8 mouse cellular contexts compared by ENCODE assay signal in the genomic region with DNA sequence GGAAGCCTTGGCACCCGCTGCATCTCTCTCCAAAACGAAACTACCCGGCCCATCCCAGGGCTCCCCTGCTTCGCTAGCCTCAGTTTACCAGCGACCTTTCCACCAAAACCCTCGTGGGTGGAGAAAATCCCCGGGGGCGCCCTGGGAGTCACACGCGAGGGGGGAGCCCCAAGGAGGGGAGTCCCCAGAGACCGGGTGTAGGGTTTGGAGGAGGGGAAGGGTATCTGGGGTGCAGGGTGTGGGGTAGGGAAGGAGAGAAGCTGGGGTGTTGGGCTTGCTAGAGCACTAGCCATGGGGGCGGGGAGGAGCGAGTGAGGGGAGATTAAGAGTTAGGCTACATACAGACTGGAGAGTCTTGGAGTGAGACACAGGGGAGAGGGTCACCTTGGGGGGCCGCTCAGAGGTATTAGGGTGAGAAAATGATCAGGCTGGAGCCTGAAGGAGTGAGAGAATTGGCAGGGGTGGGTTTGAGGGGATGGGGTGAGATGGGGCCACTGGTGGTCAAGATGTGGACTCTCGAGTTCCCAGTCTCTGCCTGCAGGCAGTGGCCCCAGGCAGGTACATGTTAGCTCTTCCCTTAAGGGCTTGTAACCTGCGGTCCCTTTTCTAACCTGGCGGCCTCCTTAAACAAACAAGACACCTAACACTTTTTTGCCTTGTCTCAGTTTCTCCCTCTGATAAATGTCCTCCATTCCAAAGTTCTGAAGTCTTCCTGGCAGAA. TPM values are rescaled to one million over a fixed set of nuclear protein-coding genes. Genes with fewer than 3 reads are reported as not detected.
DNase-seq lines count a peak whose midpoint lies in the region; ATAC-seq and TF ChIP-seq lines count a peak whose summit lies in the region.

No protein-coding gene starts in this region.

- H3K4me1 ChIP-seq in heart, embryonic 10.5 days, result peaks cover 87% of the 10 kb centered on the region
- H3K4me1 ChIP-seq in MEL (ENCODE audit: control insufficient read depth in 1 of 2, insufficient read depth in 2 of 2, low read length in 2 of 2), result peaks cover 5 to 29% of the 10 kb centered on the region in 2 experiments
- H3K4me1 ChIP-seq in hindbrain, embryonic 12.5 days, result peaks cover 83% of the 10 kb centered on the region

- peak overlapping the region; percentile 84 for H3K27ac ChIP-seq in heart, embryonic 10.5 days
- H3K27ac ChIP-seq in MEL (ENCODE audit: control insufficient read depth, low read depth, low read length) (peak overlapping the region; percentile 36), macrophage (peak overlapping the region; percentile 62)
- H3K27ac ChIP-seq in hindbrain, embryonic 12.5 days, result no peak overlapping the region

- no peaks in the 10 kb centered on the region for H3K36me3 ChIP-seq in heart, embryonic 10.5 days
- peaks cover 0 to 11% of the 10 kb centered on the region in 2 experiments; a peak in 2 of 4 replicates for H3K36me3 ChIP-seq in MEL (ENCODE audit: control insufficient read depth in 1 of 2, insufficient read depth in 2 of 2, low read length in 2 of 2)
- no peaks in the 10 kb centered on the region for H3K36me3 ChIP-seq in hindbrain, embryonic 12.5 days
- no peaks in the 10 kb centered on the region for H3K36me3 ChIP-seq in macrophage (ENCODE audit: inconsistent target)

- peak overlapping the region; percentile 74 for H3K4me3 ChIP-seq in heart, embryonic 10.5 days
- H3K4me3 ChIP-seq in MEL (ENCODE audit: control insufficient read depth in 1 of 2, insufficient read depth in 1 of 2, low read depth in 2 of 2, low read length in 2 of 2) (peak overlapping the region; percentile 54 to 92), macrophage (ENCODE audit: inconsistent target) (peak overlapping the region; percentile 42)
- peak overlapping the region; percentile 45 for H3K4me3 ChIP-seq in hindbrain, embryonic 12.5 days

- TF ChIP-seq RAD21 in MEL (IDR thresholded peaks at IDR 0.05; ENCODE audit: low read depth, low read length), result no peak

- no peak for TF ChIP-seq CTCF in MEL (IDR thresholded peaks at IDR 0.05 in 2 of 3, conservative IDR thresholded peaks at IDR 0.05 in 1 of 3; ENCODE audit: control insufficient read depth in 1 of 3, insufficient read depth in 1 of 3, low read depth in 2 of 3, low read length in 3 of 3, poor library complexity in 1 of 3, severe bottlenecking in 1 of 3)

- no peak for TF ChIP-seq POLR2A in MEL (IDR thresholded peaks at IDR 0.05; ENCODE audit: control insufficient read depth in 1 of 2, insufficient read depth in 1 of 2, low read depth in 1 of 2, low read length in 2 of 2, poor library complexity in 1 of 2)

- H3K9me3 ChIP-seq in heart, embryonic 10.5 days, result no peaks in the 10 kb centered on the region
- no peaks in the 10 kb centered on the region for H3K9me3 ChIP-seq in MEL (replicated peaks; ENCODE audit: insufficient read depth, low read length)
- H3K9me3 ChIP-seq in hindbrain, embryonic 12.5 days (replicated peaks), result no peaks in the 10 kb centered on the region

- 0 out of 4 replicates have a peak, but pooled peaks of 1 of the 2 experiments have one; percentile 10 for TF ChIP-seq EP300 in MEL (IDR thresholded peaks at IDR 0.05; ENCODE audit: low read depth in 1 of 2, low read length in 2 of 2)

- no peak for ATAC-seq in hindbrain, embryonic 12.5 days (ENCODE audit: low FRiP score)

- H3K9ac ChIP-seq in MEL (ENCODE audit: control insufficient read depth, low read depth, low read length, poor library complexity, severe bottlenecking), result peak overlapping the region; percentile 77
- H3K9ac ChIP-seq in hindbrain, embryonic 12.5 days, result 0 out of 2 replicates have a peak overlapping the region, but pooled peaks have one; percentile 27

- 1% methylated on average over 17 of the region's 17 CpGs for WGBS in heart, embryonic 10.5 days
- WGBS in hindbrain, embryonic 12.5 days, result 1% methylated on average over 17 of the region's 17 CpGs
- WGBS in macrophage (ENCODE audit: missing documents), result 10% methylated on average over 15 of the region's 17 CpGs

- H3K79me2 ChIP-seq in MEL (ENCODE audit: control insufficient read depth, insufficient read depth, low read length, poor library complexity), result peaks cover 13% of the 10 kb centered on the region
- peaks cover 22% of the 10 kb centered on the region for H3K79me2 ChIP-seq in macrophage (ENCODE audit: inconsistent target)

- H3K4me2 ChIP-seq in hindbrain, embryonic 12.5 days (replicated peaks), result peak overlapping the region; percentile 75

- peaks cover 72% of the 10 kb centered on the region for H3K27me3 ChIP-seq in heart, embryonic 10.5 days (ENCODE audit: insufficient read depth, poor library complexity, severe bottlenecking)
- H3K27me3 ChIP-seq in MEL (ENCODE audit: control insufficient read depth in 1 of 2, insufficient read depth in 2 of 2, low read length in 2 of 2), result no peaks in the 10 kb centered on the region
- peaks cover 78% of the 10 kb centered on the region for H3K27me3 ChIP-seq in hindbrain, embryonic 12.5 days

- intact Hi-C loops in heart, postnatal 14 days (cut with DNase I), result no loop called here

- no peak for DNase-seq in heart, embryonic 10.5 days (ENCODE audit: low spot score)
- DNase-seq in heart, postnatal 14 days, result no peak
- DNase-seq in MEL (ENCODE audit: low read depth, low spot score), result peak; percentile 73
- DNase-seq in cerebellum, postnatal 36 days, result no peak
- no peak for DNase-seq in thymus, postnatal 0 days (ENCODE audit: low spot score)
- DNase-seq in left cerebral cortex, adult 9 months (ENCODE audit: low spot score in 2 of 2), result no peak

TF ChIP-seq in MEL, 35 proteins besides CTCF, POLR2A, EP300 and RAD21 (continues in another document):
- TF ChIP-seq ELF1 (IDR thresholded peaks at IDR 0.05; ENCODE audit: low read depth, low read length) (no peak), KAT2A (conservative IDR thresholded peaks at IDR 0.05; ENCODE audit: low read depth, low read length) (no peak), ETS1 (IDR thresholded peaks at IDR 0.05; ENCODE audit: low read depth, low read length) (no peak), BHLHE40 (IDR thresholded peaks at IDR 0.05; ENCODE audit: borderline replicate concordance, low read depth, low read length) (no peak), MAZ (IDR thresholded peaks at IDR 0.05; ENCODE audit: low read depth, low read length) (peak; percentile 71), MXI1 (IDR thresholded peaks at IDR 0.05; ENCODE audit: low read depth, low read length) (peak; percentile 48; the same call in 1 of the 2 replicates), CHD1 (IDR thresholded peaks at IDR 0.05; ENCODE audit: low read depth, low read length) (no peak), TAL1 (IDR thresholded peaks at IDR 0.05; ENCODE audit: low read length) (no peak), NELFE (IDR thresholded peaks at IDR 0.05; ENCODE audit: low read depth, low read length) (peak; percentile 10), ZNF384 (IDR thresholded peaks at IDR 0.05; ENCODE audit: low read depth, low read length) (no peak), MYB (IDR thresholded peaks at IDR 0.05; ENCODE audit: low read depth, low read length) (no peak), ZMIZ1 (IDR thresholded peaks at IDR 0.05; ENCODE audit: low read depth, low read length) (0 out of 2 replicates have a peak, but pooled peaks have one; percentile 20)

RNA-seq across cellular contexts. Expression of a gene that starts 3.0 kb away (rescaled TPM):
- 17.1 and 20.1 TPM in 2 replicates for polyA plus RNA-seq in heart, embryonic 10.5 days (2016; fragmentation: Nextera tagmentation; extraction: Ambion mirVana)
- 10 to 100 TPM; 13.6 to 17.2 TPM for total RNA-seq in heart, postnatal 14 days (2021)
- total RNA-seq in MEL (2012; rRNA removed), result 13.3 and 13.4 TPM in 2 replicates
- polyA plus RNA-seq in MEL (2012; ENCODE audit: insufficient read depth in 1 of 2, insufficient read length in 2 of 2, low read depth in 1 of 2, low replicate concordance in 2 of 2, missing spikeins in 1 of 2), result 10 to 100 TPM in 1 of 2 experiments, not detected in 1; 10.1 TPM
- polyA plus RNA-seq in hindbrain, embryonic 12.5 days (2016; fragmentation: Nextera tagmentation; extraction: Ambion mirVana), result 11.8 and 15.8 TPM in 2 replicates
- total RNA-seq in macrophage (2018; cell fraction: chromatin; rRNA removed), result 1,000 to 10,000 TPM in 1 of 26 experiments, 100 to 1,000 TPM in 25; 108 to 1,046 (median 613) TPM
- total RNA-seq in macrophage (2018; cell fraction: cytosol; rRNA removed), result 100 to 1,000 TPM; 117 to 845 (median 491) TPM
- total RNA-seq in macrophage (2018; cell fraction: nucleus; rRNA removed), result 1,000 to 10,000 TPM in 14 of 26 experiments, 100 to 1,000 TPM in 12; 109 to 1,748 (median 1,022) TPM
- 45.9 to 89.8 TPM (median 71.3 TPM) in 3 replicates for polyA plus RNA-seq in macrophage (2018)
- polyA plus RNA-seq in thymus, postnatal 0 days (2015; fragmentation: Nextera tagmentation; extraction: Ambion mirVana), result 19.0 and 21.7 TPM in 2 replicates

RNA-seq across cellular contexts. Expression of a gene that starts 14.8 kb away (rescaled TPM):
- polyA plus RNA-seq in heart, embryonic 10.5 days (2016; fragmentation: Nextera tagmentation; extraction: Ambion mirVana), result 39.7 and 47.3 TPM in 2 replicates
- 1 to 10 TPM; 5.1 to 7.0 TPM for total RNA-seq in heart, postnatal 14 days (2021)
- 28.4 and 32.8 TPM in 2 replicates for total RNA-seq in MEL (2012; rRNA removed)
- polyA plus RNA-seq in MEL (2012; ENCODE audit: insufficient read depth in 1 of 2, insufficient read length in 2 of 2, low read depth in 1 of 2, low replicate concordance in 2 of 2, missing spikeins in 1 of 2) (10 to 100 TPM in 1 of 2 experiments, not detected in 1; 29.9 TPM), macrophage (2018) (6.2 to 17.4 TPM (median 7.2 TPM) in 3 replicates)
- polyA plus RNA-seq in hindbrain, embryonic 12.5 days (2016; fragmentation: Nextera tagmentation; extraction: Ambion mirVana), result 56.8 and 57.9 TPM in 2 replicates
- total RNA-seq in macrophage (2018; cell fraction: chromatin; rRNA removed), result 10 to 100 TPM in 19 of 26 experiments, 1 to 10 TPM in 7; 5.1 to 30.1 (median 12.9) TPM
- 1 to 10 TPM; 4.0 to 9.6 (median 7.0) TPM for total RNA-seq in macrophage (2018; cell fraction: cytosol; rRNA removed)
- 10 to 100 TPM in 10 of 26 experiments, 1 to 10 TPM in 16; 4.9 to 32.4 (median 8.3) TPM for total RNA-seq in macrophage (2018; cell fraction: nucleus; rRNA removed)
- 28.0 and 28.5 TPM in 2 replicates for polyA plus RNA-seq in thymus, postnatal 0 days (2015; fragmentation: Nextera tagmentation; extraction: Ambion mirVana)

RNA-seq across cellular contexts. Expression of a gene that starts 32.1 kb away (rescaled TPM):
- polyA plus RNA-seq in heart, embryonic 10.5 days (2016; fragmentation: Nextera tagmentation; extraction: Ambion mirVana), result 348 and 363 TPM in 2 replicates
- 100 to 1,000 TPM; 145 to 161 TPM for total RNA-seq in heart, postnatal 14 days (2021)
- total RNA-seq in MEL (2012; rRNA removed), result 349 and 366 TPM in 2 replicates
- 100 to 1,000 TPM; 329 to 645 TPM for polyA plus RNA-seq in MEL (2012; ENCODE audit: insufficient read depth in 1 of 2, insufficient read length in 2 of 2, low read depth in 1 of 2, low replicate concordance in 2 of 2, missing spikeins in 1 of 2)
- 271 and 305 TPM in 2 replicates for polyA plus RNA-seq in hindbrain, embryonic 12.5 days (2016; fragmentation: Nextera tagmentation; extraction: Ambion mirVana)
- 10 to 100 TPM in 23 of 26 experiments, 1 to 10 TPM in 3; 5.7 to 41.2 (median 21.0) TPM for total RNA-seq in macrophage (2018; cell fraction: chromatin; rRNA removed)
- total RNA-seq in macrophage (2018; cell fraction: cytosol; rRNA removed), result 100 to 1,000 TPM in 1 of 26 experiments, 10 to 100 TPM in 25; 56.5 to 101 (median 78.3) TPM
- total RNA-seq in macrophage (2018; cell fraction: nucleus; rRNA removed), result 10 to 100 TPM; 14.0 to 62.1 (median 35.5) TPM
- polyA plus RNA-seq in macrophage (2018), result 25.5 to 160 TPM (median 109 TPM) in 3 replicates
- polyA plus RNA-seq in thymus, postnatal 0 days (2015; fragmentation: Nextera tagmentation; extraction: Ambion mirVana), result 337 and 351 TPM in 2 replicates
